Mouse (Mus musculus) ES-Bruce4 (cell line): ENCODE measurements around the gene 9930111J21Rik2.
"Not testable (repeated sequence)": the region's sequence is repeated elsewhere in the genome, so short reads cannot be mapped to it uniquely, and the experiment has no call there.

Source experiments
- CTCF ChIP-seq: IDR thresholded peaks from one replicate; pipeline ENCODE4 v1.8.1; 2011; ENCODE audit warnings: low read depth, low read length
- EP300 ChIP-seq: IDR thresholded peaks from 2 replicates; pipeline ENCODE4 v1.6.1; 2011; ENCODE audit warnings: low read depth, low read length; ENCODE audit not compliant: insufficient read depth
- POLR2A ChIP-seq: IDR thresholded peaks from one replicate; pipeline ENCODE4 v1.8.1; 2011; ENCODE audit warnings: low read length; ENCODE audit not compliant: insufficient read depth

GRCm38 (mm10) chr11:48979251-48979650, 71.8 kb downstream of the 9930111J21Rik2 start, which contains the start of gene 9930111J21Rik1:
- TF ChIP-seq POLR2A, EP300, CTCF: not testable (repeated sequence)
